Mouse (Mus musculus) heart, postnatal 25 days (tissue): ENCODE data around the gene Asb2. TPM values are rescaled to one million over a fixed set of nuclear protein-coding genes. Genes with fewer than 3 reads are reported as not detected.
A peak's percentile ranks its signal among the peaks of the same experiment; 100 is the strongest.

Experiments used
- DNase-seq: peaks from one replicate; pipeline ENCODE4 v3.0.0; 2022; ENCODE audit warnings: low spot score
- intact Hi-C: fragments of 180-260 bp; cut with DNase I; formaldehyde crosslinking; loops from one replicate; pipeline ENCODE4 v1.15.1; 2025
- total RNA-seq, 2 experiments: library from RNA; stranded (reverse); gene quantifications; 2 replicates each; pipeline ENCODE4 v1.2.3; 2021

Asb2 gene
- 100 to 1,000 TPM; 497 to 569 TPM for total RNA-seq

DNA sequence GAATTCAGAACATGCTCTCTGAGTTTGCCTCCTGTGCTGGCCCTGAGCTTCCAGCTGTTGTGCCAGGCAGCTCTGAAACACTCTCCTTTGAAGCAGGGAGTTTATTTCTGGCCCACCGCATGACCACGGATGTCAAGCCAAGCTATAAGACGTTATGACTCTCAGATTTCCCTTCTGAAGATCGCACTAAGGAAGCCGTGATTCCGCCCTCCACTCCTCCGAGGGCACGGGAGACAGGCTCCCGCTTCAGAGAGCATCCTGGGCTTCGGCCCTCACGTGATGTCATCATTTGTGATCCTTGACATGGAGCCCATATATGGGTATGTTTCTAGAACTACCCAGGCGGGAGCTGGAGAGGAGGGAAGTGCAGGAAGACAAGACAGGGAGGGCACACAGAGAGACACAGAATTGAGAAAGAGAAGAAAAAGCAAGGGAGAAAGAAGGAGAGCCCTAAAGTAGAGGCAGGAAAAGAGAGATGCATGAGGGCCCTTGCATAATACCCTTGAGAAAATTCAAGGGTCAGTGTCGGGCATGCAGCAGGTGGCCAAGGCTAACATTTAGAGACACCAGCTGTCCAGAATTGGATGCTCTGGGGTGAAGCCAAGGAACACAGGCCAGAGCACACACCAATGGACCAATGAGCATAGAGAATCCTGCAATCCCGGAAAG lies at the start of gene Asb2:
Asb2 (minus strand) TSS at position 256 of the 669 bp plus-strand sequence.
- DNase-seq, result no peak
- intact Hi-C loops, result no loop called here

GRCm38 (mm10) chr12:103404131-103404530 lies 48.3 kb upstream of the Asb2 start:
- intact Hi-C loops, result no loop called here
- no peak for DNase-seq

GRCm38 (mm10) chr12:103396751-103397150 lies 41.0 kb upstream of the Asb2 start:
- DNase-seq, result no peak
- intact Hi-C loops, result no loop called here

GRCm38 (mm10) chr12:103395486-103396275 lies 39.9 kb upstream of the Asb2 start:
- intact Hi-C loops, result no loop called here
- DNase-seq, result no peak

DNA sequence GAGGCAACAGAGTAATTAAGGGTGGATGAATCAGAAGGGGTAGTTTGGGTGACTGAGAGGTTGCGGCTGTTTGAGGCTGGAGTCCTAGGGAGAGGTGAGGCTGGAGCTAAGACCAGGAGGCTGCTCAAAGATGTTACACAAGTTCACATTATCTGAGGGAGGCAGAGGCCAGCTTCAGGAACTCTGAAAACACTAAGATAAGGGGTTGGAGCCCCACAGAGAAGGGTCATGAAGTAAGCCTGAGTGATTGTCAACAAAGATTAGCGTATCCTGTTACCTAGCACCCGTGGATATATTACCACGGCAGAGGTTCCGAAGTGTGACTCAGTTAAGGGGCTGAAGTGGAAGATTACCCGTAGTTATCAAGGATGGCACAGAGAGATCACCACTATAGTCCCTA lies 37.7 kb upstream of the Asb2 start:
- intact Hi-C loops, result no loop called here
- no peak for DNase-seq

DNA sequence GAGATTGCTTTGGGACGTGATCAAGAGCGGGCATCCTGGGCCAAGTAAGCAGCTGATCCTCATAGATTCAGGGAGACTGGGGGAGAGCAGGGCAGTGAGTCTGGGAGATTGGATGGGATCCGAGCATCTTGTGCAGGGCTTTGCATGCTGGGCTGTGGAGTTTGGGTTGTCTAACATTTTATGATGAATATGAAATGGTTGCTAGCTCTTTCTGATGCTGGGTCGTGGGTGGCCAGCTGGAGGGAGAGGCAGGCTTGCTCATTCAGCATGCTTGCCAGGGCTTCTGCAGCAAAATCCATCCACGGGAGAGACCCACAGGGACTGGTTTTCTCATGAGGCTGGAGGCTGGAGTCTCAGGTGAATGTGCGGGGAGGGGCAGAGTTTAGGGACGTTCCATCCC lies 35.3 kb upstream of the Asb2 start:
- intact Hi-C loops, result no loop called here
- DNase-seq, result no peak

GRCm38 (mm10) chr12:103389982-103390381 lies 34.2 kb upstream of the Asb2 start:
- no peak for DNase-seq
- intact Hi-C loops, result loop anchor here (5.0 kb wide), 1 partner anchor 37 kb away; the partner anchor contains the start of gene Ddx24

GRCm38 (mm10) chr12:103389348-103389727 lies 33.5 kb upstream of the Asb2 start:
- DNase-seq, result no peak
- intact Hi-C loops, result loop anchor here (5.0 kb wide), 1 partner anchor 38 kb away; the partner anchor contains the start of gene Ddx24

GRCm38 (mm10) chr12:103388505-103389347 lies 32.9 kb upstream of the Asb2 start, which contains the start of gene Otub2:
Gene Otub2 (plus strand): TSS chr12:103388682.
- intact Hi-C loops, result loop anchor here (5.0 kb wide), 1 partner anchor 39 kb away; the partner anchor contains the start of gene Ddx24
- peak; percentile 96 for DNase-seq

DNA sequence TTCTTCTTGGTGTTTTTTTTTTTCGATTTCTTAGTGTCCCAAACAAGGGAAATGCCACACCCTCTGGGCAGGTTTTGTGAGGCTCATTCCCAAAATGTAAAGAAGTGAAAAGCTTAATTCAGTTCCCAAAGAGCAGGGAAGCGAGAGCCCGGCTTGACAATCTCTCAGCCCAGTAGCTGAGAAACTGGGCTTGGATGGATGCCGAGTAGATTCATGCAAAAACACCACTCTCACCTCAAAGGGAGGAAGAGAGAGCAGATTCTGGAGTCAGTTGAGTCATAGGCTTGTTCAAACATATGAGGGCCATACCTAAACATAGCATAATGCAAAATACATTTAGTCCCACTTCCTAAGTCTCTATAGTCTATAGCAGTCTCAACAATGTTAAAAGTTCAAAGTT lies 24.4 kb upstream of the Asb2 start:
- intact Hi-C loops, result no loop called here
- no peak for DNase-seq

- no peak for DNase-seq
- intact Hi-C loops, result no loop called here
Observed at GRCm38 (mm10) chr12:103376774-103377173, 21.0 kb upstream of the Asb2 start.

DNA sequence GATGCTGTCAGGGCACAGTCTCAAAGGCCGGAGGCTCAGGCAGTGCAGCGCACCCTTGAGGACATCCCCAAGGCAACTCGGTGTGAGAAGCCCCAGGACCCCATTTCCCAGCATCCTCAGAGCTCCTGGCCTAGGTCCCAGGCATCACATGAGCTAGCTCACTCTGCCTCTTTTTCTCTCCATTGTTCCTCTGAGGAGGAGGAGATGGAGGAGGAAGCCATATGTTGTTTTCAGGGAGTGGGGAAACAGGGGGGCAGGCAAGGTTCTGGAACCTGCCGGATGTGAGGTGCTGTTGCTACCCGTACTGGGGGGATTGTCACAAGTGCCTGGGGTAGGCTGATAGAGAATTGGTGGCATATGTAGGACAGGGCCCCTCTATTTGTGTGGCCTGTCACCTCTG lies 20.3 kb upstream of the Asb2 start:
- intact Hi-C loops, result no loop called here
- no peak for DNase-seq

DNA sequence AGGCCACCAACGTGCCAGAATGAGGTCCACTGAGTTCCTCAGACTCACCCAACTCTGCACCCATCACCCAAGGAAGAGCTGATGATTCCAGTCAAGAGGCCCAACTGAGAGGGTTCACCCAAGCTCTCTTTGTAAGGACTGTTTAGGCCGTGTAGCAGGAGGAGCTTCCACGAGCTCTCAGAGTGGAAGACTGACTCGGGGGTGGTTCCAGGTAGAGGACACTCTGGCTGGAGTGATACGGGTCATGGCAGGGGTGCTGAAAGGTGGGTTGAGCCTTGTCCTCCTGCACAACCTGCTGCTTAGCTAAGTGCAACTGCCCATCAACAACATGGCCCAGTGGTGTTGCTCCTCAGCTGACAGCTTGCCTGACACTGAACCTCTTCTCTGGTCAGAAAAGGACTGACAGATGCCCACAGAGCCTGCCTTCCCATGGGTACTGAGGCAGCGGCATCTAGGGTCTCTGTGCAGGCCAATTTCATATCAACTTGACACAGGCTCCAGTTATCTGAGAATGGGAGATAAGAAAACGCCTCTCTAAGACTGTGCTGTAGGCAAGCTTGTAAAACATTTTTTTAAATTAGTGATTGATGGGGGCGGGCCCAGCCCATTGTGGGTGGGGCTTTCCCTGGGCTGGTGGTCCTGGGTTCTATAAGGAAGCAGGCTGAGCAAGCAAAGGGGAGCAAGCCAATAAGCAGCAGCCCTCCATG lies 17.9 kb upstream of the Asb2 start:
- intact Hi-C loops, result loop anchor here (5.0 kb wide), 1 partner anchor 231 kb away; no protein-coding TSS in a partner anchor
- no peak for DNase-seq

- no peak for DNase-seq
- intact Hi-C loops, result loop anchor here (5.0 kb wide), 1 partner anchor 229 kb away; no protein-coding TSS in a partner anchor
Observed at GRCm38 (mm10) chr12:103371711-103372110, 15.9 kb upstream of the Asb2 start.

- intact Hi-C loops, result loop anchor here (5.0 kb wide), 1 partner anchor 229 kb away; no protein-coding TSS in a partner anchor
- no peak for DNase-seq
Observed at GRCm38 (mm10) chr12:103370861-103371260, 15.1 kb upstream of the Asb2 start.

- intact Hi-C loops, result loop anchor here (2.0 kb wide), 1 partner anchor 42 kb away; no protein-coding TSS in a partner anchor
Observed at GRCm38 (mm10) chr12:103368777-103369176, 13.0 kb upstream of the Asb2 start.

DNA sequence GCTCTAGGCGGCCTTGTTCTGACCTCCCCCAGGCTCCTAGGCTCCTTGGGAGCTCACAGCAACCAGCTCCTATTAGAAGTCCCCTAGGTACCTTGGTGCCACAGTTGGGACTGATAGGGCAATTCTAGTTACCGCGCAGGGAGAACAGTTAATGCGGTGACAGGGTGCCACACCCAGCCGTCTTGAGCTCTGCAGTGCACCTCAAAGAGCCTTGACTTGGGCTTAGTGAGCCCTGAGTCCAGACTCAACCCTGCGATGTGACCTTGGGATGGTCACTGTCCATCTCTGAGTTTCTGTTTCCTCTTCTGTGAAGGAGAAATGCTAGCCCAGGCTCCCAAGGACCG lies 12.5 kb upstream of the Asb2 start:
- DNase-seq, result no peak
- intact Hi-C loops, result loop anchor here (2.0 kb wide), 1 partner anchor 41 kb away; no protein-coding TSS in a partner anchor

More at GRCm38 (mm10) chr12:103368777-103369176, 13.0 kb upstream of the Asb2 start:
- DNase-seq, result no peak

- intact Hi-C loops, result loop anchor here (2.0 kb wide), 1 partner anchor 41 kb away; no protein-coding TSS in a partner anchor
Observed at GRCm38 (mm10) chr12:103367620-103368325, 12.0 kb upstream of the Asb2 start.

DNA sequence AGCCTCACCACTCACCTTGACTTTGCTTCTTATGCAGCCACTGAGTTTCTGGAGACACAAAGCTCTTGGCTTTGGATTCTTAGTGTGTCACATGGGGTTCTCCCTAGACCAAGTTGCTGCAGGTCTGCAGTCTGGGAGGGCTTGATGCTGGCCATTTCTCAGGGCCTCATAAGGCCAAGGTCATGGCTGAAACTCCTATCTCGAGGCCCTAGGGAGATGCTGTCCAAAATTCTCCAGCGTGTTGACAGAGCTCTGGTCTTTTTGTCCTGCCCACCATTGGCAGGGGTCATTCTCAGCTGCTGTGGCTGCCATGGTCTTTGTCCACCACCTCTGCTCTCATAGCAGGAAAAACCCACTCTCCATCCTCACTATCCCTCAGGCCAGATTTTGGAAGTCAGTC lies 11.4 kb upstream of the Asb2 start:
- intact Hi-C loops, result no loop called here
- no peak for DNase-seq

More at GRCm38 (mm10) chr12:103367620-103368325, 12.0 kb upstream of the Asb2 start:
- peak; percentile 40 for DNase-seq
